Mouse (Mus musculus) NIH3T3 (cell line): ENCODE measurements around the gene Tasp1.
"Not testable (repeated sequence)": the region's sequence is repeated elsewhere in the genome, so short reads cannot be mapped to it uniquely, and the experiment has no call there.

ENCODE experiments used
- DNase-seq: peaks from one replicate; pipeline ENCODE4 v3.0.0-alpha.2; 2012; ENCODE audit warnings: low read depth

The Tasp1 gene

GRCm38 (mm10) chr2:140058125-140058524, 8.5 kb downstream of the Tasp1 start:
- DNase-seq, result peak; percentile 15

DNA sequence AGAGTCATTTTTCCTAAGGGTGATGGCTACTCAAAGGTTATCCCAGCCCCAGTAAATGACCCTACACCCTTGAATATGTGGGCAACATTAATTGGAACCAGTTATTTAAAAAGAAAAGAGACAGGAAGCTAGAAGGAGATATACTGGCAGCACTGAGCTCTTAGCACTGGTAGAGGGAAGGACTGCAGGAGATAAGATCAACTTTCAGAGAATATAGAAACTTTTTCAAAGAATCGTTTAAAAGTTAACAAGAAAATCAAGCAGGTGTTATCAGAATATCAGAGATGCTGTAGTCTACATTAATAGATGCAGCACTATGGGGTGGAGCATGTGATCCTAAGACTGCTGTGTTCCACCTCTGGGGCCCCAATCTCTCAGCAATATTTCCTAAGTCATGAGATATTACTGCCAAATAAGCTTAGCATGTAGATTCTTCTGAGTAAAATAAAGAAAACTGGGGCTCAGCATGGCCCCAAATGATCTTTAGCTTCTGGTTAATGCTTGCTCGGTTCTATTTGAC, 14.9 kb downstream of the Tasp1 start:
- no peak for DNase-seq

GRCm38 (mm10) chr2:140042522-140043131, 24.0 kb downstream of the Tasp1 start:
- no peak for DNase-seq

GRCm38 (mm10) chr2:140042081-140042480, 24.5 kb downstream of the Tasp1 start:
- DNase-seq, result no peak

GRCm38 (mm10) chr2:140037459-140037858, 29.1 kb downstream of the Tasp1 start:
- no peak for DNase-seq

DNA sequence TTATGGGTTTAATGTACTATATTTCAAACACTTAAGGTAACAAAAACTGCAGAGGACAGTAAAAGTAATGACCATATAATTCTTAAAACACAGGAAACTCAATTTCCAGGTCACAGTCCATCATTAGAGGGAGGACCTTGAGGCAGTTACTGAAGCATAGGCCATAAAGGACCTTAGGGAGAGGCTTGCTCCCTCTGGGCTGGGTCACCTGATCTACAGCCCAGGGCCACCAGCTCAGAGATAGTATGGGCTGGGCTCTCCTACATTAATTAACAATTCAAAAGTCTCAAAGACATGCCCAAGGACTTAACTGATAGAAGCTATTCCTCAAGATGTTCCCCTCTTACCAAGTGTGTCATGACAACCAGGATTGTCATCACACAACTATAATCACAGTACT, 29.8 kb downstream of the Tasp1 start:
- DNase-seq, result no peak

DNA sequence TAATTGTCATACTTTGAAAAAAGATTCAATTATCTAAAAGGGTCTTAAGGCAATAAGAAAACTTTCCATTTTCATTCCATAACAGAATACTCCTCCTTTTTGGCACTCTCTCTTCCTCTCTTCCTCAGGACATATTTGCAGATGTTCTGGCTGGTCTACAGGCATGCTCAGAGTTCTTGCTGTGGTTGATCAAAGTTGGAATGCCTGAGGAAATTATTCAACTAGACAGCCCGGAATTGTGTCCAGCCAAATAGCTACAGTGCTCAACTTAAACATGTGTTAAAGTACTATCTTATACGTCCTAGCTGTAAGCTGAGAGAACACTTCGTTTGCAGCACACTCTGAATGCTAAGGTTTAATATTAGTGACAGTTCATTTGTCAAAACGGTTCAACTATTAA, 41.7 kb downstream of the Tasp1 start:
- peak; percentile 38 for DNase-seq

DNA sequence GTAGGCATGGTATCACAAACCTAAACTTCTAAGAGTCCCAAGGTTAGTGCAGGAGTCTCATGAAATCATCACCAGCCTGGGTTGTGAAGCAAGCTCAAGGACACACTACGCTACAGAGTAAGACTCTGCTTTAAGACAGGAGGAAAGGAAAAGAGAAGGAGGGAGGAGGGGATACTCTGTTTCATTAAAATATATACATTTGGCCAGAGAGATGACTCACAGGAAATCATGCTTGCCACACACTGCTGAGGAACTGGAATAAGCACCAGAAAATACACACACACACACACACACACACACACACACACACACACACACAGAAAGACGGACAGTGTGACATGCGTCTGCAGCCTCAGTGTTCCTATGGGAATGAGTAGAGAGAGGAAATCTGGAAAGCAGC, 59.2 kb downstream of the Tasp1 start:
- peak; percentile 39 for DNase-seq

- peak; percentile 7 for DNase-seq
Observed at GRCm38 (mm10) chr2:139998170-139998569, 68.4 kb downstream of the Tasp1 start.

- not testable (repeated sequence) for DNase-seq
Observed at GRCm38 (mm10) chr2:139989907-139990306, 76.7 kb downstream of the Tasp1 start.

- no peak for DNase-seq
Observed at GRCm38 (mm10) chr2:139967451-139967850, 99.2 kb downstream of the Tasp1 start.

DNA sequence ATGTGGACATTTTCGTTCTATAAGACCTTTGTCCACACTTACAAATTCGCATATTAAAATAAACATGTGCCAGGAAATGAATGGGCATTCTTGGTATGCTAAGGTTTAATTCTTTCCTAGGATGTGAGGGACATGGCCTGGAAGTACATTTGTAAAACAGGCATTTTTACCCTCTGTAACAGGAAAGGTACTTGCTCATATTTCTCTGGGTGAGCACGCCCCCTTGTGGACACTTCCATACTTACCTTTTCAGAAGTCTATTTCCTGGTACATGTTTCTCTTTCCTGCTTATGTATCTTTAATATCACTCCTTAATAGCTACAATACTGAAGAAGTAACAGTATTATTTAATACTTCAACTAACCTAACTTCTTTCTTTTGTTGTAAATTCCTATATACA, 100.3 kb downstream of the Tasp1 start:
- peak; percentile 77 for DNase-seq

DNA sequence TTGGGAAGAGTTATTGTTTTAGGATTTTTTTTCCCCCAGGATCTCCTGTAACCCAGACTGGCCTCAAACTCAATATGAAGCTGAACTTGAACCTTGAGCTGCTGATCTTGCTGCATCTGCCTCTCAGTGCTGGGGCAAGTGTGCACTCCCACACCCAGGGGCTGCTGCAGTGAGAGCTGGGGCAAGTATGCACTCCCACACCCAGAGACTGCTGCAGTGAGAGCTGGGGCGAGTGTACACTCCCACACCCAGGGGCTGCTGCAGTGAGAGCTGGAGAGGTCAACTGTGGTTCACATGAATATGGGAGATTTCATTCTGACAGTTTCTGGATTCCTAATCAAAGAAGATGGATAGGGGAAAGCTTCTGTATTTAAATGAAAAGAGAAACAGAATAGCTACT, 117.8 kb downstream of the Tasp1 start:
- DNase-seq, result no peak

DNA sequence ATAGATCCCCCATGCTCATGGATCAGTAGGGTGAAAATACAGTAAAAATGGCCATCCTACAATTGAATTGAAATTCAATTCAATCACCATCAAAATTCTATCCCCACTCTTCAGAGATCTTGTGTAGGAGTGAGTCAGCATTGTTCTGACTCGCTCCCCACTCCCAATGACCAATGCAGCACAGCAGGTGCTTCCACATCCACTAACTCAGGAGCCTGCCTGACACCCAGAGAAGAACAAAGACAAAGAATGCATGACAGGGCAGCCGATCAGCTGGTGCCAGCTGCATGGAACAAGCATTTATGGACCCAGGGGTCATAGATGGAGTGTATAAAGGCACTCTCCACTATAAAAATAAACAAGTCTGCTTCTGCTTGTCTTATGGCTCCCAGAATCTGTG, 129.0 kb downstream of the Tasp1 start:
- DNase-seq, result no peak

- no peak for DNase-seq
Observed at GRCm38 (mm10) chr2:139934577-139934976, 132.0 kb downstream of the Tasp1 start.

GRCm38 (mm10) chr2:139934033-139934572, 132.5 kb downstream of the Tasp1 start:
- no peak for DNase-seq

DNA sequence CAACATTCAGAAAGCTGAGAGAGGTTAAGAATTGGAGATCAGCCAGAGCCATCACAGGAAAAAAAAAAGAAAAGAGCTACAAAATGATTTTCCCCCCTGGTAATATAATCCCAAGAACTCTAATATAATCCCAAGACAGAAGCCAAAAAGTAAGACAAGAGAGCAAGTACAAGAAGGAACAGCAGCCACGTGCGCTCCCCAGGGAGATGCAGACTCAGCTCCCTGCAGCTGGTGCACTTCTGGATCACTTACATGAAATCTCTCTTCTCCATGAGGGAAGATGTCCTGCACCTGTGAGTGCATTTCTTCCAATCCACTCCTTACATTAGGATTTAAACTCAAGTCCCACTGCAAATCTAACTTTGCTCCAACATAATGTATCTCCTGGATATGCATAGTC, 134.4 kb downstream of the Tasp1 start:
- no peak for DNase-seq

DNA sequence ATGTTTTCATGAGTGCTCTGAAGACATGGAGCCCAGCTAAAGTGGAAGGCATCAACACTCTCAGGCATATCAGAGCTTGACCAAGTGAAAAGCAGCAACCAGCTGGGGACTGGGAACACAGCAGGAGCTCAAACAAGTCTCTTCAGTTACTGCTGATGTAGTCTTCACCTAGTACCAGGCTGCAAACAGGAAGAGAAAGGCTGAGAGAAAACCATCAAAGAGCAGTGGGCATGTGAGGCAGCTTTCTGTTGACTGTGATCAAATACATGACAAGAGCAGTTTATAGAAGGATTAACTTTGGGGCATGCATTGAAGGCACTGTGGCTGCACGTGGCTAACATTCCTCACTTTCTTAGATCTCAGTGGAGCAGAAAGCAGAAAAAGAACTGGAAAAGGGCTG, 141.7 kb downstream of the Tasp1 start:
- no peak for DNase-seq

DNA sequence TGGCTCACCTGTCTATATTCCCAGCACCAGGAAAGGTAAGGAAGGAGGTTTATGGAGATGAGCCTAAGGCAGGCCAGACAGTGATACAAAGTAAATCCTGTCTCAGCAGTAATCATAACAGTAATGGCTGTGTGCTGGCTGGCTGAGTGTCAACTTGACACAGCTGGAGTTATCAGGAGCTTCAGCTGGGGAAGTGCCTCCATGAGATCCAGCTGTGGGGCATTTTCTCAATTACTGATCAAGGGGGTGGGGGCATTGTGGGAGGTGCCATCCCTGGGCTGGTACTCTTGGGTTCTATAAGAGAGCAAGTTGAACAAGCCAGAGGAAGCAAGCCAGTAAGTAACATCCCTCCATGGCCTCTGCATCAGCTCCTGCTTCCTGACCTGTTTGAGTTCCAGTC, 145.2 kb downstream of the Tasp1 start:
- DNase-seq, result not testable (repeated sequence)

DNA sequence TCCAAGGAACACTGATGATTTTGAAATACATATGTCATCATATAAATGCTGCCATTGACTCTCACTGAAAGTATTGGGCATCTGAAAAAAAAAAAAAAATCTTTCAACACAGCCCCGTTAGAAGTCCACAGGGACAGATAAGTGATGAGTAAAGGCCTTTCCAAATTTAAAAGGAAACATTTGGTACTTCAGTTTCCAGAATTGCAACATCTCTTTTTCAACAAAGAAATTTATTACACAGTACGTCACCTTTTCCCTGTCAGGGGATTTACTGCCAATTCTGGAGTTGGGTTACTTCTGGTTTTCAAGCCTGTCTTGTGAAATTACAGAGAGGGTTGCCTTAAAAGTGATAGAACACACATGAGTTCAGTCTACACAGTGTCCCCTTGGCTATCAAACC, 146.8 kb downstream of the Tasp1 start:
- peak; percentile 84 for DNase-seq

GRCm38 (mm10) chr2:139906441-139907157, 160.0 kb downstream of the Tasp1 start:
- no peak for DNase-seq

DNA sequence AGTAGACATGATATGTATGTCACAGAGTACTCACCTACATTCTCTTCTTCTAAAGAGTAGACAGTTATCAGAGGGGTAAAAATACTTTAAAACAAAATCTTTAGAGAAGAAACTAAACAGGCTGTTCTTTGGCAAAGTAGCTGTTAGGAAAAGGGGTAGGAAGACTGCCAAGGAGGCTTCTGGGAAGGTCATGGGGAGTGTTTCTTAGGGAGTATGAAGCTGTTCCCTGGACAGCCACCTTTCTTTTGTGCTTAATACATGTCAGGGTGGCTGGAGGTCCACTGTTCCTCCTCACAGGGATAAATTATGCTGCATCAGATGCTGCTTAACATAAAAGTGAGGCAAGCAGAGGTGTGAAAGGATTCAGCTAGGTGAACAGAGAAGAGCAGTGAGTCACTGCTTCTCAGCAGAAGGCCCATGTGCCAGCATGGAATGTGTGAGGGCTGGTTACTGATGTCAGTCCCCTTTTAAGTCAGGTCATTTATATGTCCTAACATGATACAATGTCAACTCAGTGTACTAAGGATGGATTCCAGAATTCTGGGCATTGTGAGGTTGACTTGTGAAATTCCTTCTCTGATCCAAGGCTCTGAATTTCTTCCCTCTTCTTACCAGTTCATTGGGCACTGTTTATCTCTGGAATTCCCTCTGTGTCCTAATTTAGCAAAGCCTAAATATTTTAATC, 175.1 kb downstream of the Tasp1 start:
- DNase-seq, result peak; percentile 9

DNA sequence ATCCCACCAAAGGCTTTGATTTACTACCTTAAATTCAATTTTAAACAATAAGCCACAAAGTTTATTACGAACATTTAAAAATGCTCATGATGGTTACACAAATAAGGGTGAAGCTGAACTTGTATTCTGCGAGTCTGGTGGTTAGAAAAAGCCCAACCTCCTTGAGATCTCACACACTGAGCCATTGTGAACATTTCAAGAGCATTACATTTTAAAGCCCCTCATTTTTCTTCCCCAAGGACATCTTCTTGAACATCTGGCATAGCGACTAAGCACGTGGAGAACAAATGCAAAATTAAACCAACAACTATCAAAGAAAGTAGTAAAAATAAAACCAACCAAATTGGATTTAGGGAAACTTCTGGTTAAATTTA, 182.4 kb downstream of the Tasp1 start:
- no peak for DNase-seq
